Mouse (Mus musculus) C2C12 (cell line): ENCODE results near the gene Pithd1.

ENCODE experiments used
- CEBPB ChIP-seq: IDR thresholded peaks from one replicate; pipeline ENCODE4 v1.6.1; 2011; ENCODE audit warnings: low read depth, mild to moderate bottlenecking, control low read depth, moderate library complexity
- CTCF ChIP-seq: IDR thresholded peaks from one replicate; pipeline ENCODE4 v1.5.1; 2011; ENCODE audit not compliant: control insufficient read depth, insufficient read depth, insufficient read length
- FOSL1 ChIP-seq: IDR thresholded peaks from one replicate; pipeline ENCODE4 v1.8.0; 2011; ENCODE audit warnings: mild to moderate bottlenecking, low read length; ENCODE audit not compliant: poor library complexity, insufficient read depth, severe bottlenecking
- MAX ChIP-seq: IDR thresholded peaks from one replicate; pipeline ENCODE4 v1.6.1; 2011; ENCODE audit warnings: mild to moderate bottlenecking, control low read depth
- MYOD1 ChIP-seq: IDR thresholded peaks from one replicate; pipeline ENCODE4 v1.6.1; 2011; ENCODE audit warnings: low read depth; ENCODE audit not compliant: control insufficient read depth, insufficient read length
- USF1 ChIP-seq: IDR thresholded peaks from one replicate; pipeline ENCODE4 v1.6.1; 2011; ENCODE audit warnings: low read depth, mild to moderate bottlenecking, control low read depth, moderate library complexity

GRCm38 (mm10) chr4:135972556-135972906 lies 14.5 kb downstream of the Pithd1 start, which contains the start of gene Lypla2:
- TF ChIP-seq CTCF (no peak), MYOD1 (no peak), FOSL1 (no peak), MAX (peak; percentile 27), USF1 (no peak), CEBPB (no peak)
